Mouse (Mus musculus) kidney, embryonic 16.5 days (tissue): ENCODE results near the gene Ang. TPM values are rescaled to one million over a fixed set of nuclear protein-coding genes. Genes with fewer than 3 reads are reported as not detected.

Experiments
- ATAC-seq: fragments of 200-750 bp; cut with Nextera tagmentation; 2 replicates; pipeline ENCODE4 v1.8.0; 2017; ENCODE audit warnings: moderate TSS enrichment; ENCODE audit not compliant: low FRiP score, low TSS enrichment
- H3K27ac ChIP-seq: fragments of 300-500 bp; sonication (generic); 2 replicates; pipeline ENCODE4 v1.5.1; 2014; ENCODE audit warnings: low read length
- H3K27me3 ChIP-seq: fragments of 300-500 bp; sonication (generic); 2 replicates; pipeline ENCODE4 v1.6.1; 2014; ENCODE audit warnings: low read length, control low read depth, mixed read lengths; ENCODE audit not compliant: insufficient read depth
- H3K36me3 ChIP-seq: fragments of 300-500 bp; sonication (generic); 2 replicates; pipeline ENCODE4 v1.6.1; 2014; ENCODE audit warnings: low read length, control low read depth, mixed read lengths; ENCODE audit not compliant: insufficient read depth
- H3K4me1 ChIP-seq: fragments of 300-500 bp; sonication (generic); 2 replicates; pipeline ENCODE4 v1.6.1; 2014; ENCODE audit warnings: low read length, control low read depth, mixed read lengths; ENCODE audit not compliant: insufficient read depth
- H3K4me2 ChIP-seq: fragments of 300-500 bp; sonication (generic); replicated peaks from 2 replicates; pipeline ENCODE4 v1.6.1; 2014; ENCODE audit warnings: low read depth, low read length
- H3K4me3 ChIP-seq: fragments of 300-500 bp; sonication (generic); 2 replicates; pipeline ENCODE4 v1.5.1; 2014; ENCODE audit warnings: mild to moderate bottlenecking, low read length
- H3K9ac ChIP-seq: fragments of 300-500 bp; sonication (generic); replicated peaks from 2 replicates; pipeline ENCODE4 v1.6.1; 2014; ENCODE audit warnings: low read length
- H3K9me3 ChIP-seq: fragments of 300-500 bp; sonication (generic); 2 replicates; pipeline ENCODE4 v1.6.1; 2016; ENCODE audit warnings: low read length, control low read depth
- WGBS: fragments of 180-500 bp; shearing (Covaris S2); extraction: QIAGEN DNeasy Blood & Tissue Kit; methylation state at CpG from one replicate; pipeline ENCODE4 v1.1.7; 2014; 5-methylcytosine and 5-hydroxymethylcytosine counted together
- polyA plus RNA-seq: library from polyadenylated mRNA; unstranded; fragments of >200 nt; fragmentation: Nextera tagmentation; extraction: Ambion mirVana; gene quantifications from 2 replicates; pipeline ENCODE4 v1.2.1, GENCODE M21; 2015

Ang gene
- polyA plus RNA-seq, 1 experiment from 2014 or later, result 8.9 TPM

- peak within 1 kb of the TSS; percentile 23 for H3K4me2 ChIP-seq
- WGBS, result 18% methylated on average over 12 of the region's 12 CpGs
- peak within 1 kb of the TSS; percentile 23; the same call in 1 of the 2 replicates for H3K27ac ChIP-seq
Measured at GRCm38 (mm10) chr14:51113916-51114560, 23.1 kb downstream of the Ang start, which contains the start of gene Eddm3b. Gene Eddm3b, plus strand, starts transcription at chr14:51114426.

DNA sequence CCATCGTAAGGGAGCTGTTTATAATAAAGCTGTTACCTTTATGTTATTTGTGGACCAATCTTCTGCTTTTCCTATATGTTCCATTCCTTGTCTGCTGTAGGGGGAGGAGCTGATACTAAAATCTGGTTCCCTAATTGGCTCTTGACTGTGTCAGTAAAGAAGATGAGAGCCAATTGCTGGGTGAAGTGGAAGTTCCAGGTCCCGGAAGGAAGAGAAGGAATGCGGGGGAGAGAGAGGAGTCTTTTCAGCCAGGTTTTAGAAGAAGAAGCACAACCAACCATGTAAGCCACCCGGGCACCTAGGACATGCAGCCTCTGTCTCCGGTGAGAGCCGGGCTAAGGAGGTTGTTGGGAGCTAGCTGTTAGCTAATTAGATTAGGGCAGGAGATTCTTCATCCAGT lies 34.7 kb downstream of the Ang start:
- WGBS, result 71% methylated on average over 6 of the region's 6 CpGs
- H3K9ac ChIP-seq, result no peak overlapping the region
- H3K9me3 ChIP-seq, result 0 out of 2 replicates have a peak, but pooled peaks cover 4% of the 10 kb centered on the region
- no peak overlapping the region for H3K4me3 ChIP-seq
- H3K27ac ChIP-seq, result no peak overlapping the region
- H3K4me2 ChIP-seq, result no peak overlapping the region
- no peaks in the 10 kb centered on the region for H3K27me3 ChIP-seq
- no peaks in the 10 kb centered on the region for H3K4me1 ChIP-seq
- no peaks in the 10 kb centered on the region for H3K36me3 ChIP-seq
- no peak for ATAC-seq

More at GRCm38 (mm10) chr14:51113916-51114560, 23.1 kb downstream of the Ang start, which contains the start of gene Eddm3b:
- ATAC-seq, result peak; percentile 77; the same call in 1 of the 2 replicates
- no peaks in the 10 kb centered on the region for H3K36me3 ChIP-seq
- H3K9ac ChIP-seq, result no peak within 1 kb of the TSS
- no peaks in the 10 kb centered on the region for H3K27me3 ChIP-seq
- H3K9me3 ChIP-seq, result peaks cover 13% of the 10 kb centered on the region; the same call in 1 of the 2 replicates
- H3K4me1 ChIP-seq, result peaks cover 11% of the 10 kb centered on the region; the same call in 1 of the 2 replicates
- no peak within 1 kb of the TSS for H3K4me3 ChIP-seq

DNA sequence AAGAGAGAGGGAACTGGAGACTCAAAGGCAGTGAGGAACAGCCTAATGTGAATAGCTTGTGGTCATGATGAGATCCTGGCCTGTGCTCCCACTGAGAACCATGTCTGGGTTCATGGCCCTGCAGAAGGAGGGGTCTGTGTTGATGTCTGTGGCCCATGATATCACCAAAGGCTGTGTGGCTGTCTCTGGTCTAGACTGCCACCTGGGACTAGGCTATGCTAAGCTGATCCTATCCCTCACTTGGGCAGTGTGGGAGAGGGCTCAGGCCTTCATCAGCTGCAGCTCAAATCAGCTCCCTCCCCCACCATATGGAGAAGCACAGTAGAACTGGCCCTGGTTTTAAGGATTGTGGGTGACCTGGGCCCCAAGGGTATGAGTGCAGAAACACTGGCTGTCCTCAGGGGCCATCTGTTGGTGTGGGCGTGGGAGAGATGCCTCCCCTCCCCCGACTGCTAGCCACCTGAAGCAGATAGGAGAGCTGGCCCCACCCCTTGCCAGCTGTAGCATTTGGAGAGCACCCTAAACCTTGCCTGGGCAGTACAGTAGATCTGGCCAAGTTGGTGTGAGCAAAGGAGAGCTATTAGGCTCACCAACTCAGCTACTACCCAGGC lies 36.8 kb downstream of the Ang start:
- no peak overlapping the region for H3K27ac ChIP-seq
- WGBS, result 69% methylated on average over 2 of the region's 2 CpGs

DNA sequence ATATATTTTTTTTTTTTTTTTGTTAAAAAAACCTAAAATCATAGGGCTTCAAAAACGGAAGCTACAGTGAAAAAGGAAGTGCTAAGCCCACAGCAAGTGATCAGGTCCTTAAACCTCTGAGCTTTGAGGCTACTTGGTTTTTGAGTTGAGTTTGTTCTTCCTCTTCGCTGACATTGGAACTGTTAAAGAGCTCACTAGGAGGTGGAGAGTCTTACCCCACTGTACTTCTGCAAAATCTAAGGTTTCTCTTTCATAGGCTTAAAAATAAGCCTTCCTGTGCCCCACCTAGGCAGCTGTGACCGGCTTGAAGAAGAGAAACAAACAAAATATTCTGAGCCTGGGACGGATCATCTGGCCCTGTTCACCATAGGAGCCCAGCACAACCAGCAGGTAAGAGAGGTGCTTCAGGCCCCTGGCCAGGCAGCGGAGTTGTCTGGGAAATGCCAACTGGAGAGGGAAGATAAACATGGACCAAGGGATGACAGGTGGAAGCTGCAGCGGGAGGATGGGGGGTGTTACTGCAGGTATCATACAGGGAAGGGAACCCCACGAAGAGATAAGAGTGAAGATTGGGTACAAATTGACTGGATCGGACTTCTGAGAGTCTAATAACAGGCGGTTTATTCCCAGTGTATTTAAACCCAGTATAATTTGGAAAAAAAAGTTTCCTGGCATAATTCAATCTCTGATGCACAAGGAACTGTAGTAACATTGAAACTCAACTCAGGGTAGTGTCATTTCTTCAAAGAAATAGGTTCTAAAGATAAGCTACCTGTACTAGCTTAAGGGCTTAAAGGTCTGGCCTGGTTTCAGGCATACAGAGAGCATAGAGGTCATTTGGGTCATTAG lies 38.0 kb downstream of the Ang start:
- H3K4me2 ChIP-seq, result no peak overlapping the region
- no peaks in the 10 kb centered on the region for H3K4me1 ChIP-seq
- no peak overlapping the region for H3K4me3 ChIP-seq
- H3K36me3 ChIP-seq, result no peaks in the 10 kb centered on the region
- no peak overlapping the region for H3K9ac ChIP-seq
- no peaks in the 10 kb centered on the region for H3K27me3 ChIP-seq
- WGBS, result 82% methylated on average over 9 of the region's 9 CpGs
- ATAC-seq, result no peak
- H3K9me3 ChIP-seq, result 0 out of 2 replicates have a peak, but pooled peaks cover 4% of the 10 kb centered on the region
- H3K27ac ChIP-seq, result no peak overlapping the region

More for the DNA sequence above, 36.8 kb downstream of the Ang start:
- no peaks in the 10 kb centered on the region for H3K4me1 ChIP-seq
- H3K36me3 ChIP-seq, result no peaks in the 10 kb centered on the region
- H3K4me3 ChIP-seq, result no peak overlapping the region
- H3K4me2 ChIP-seq, result no peak overlapping the region
- 0 out of 2 replicates have a peak, but pooled peaks cover 4% of the 10 kb centered on the region for H3K9me3 ChIP-seq
- no peaks in the 10 kb centered on the region for H3K27me3 ChIP-seq
- H3K9ac ChIP-seq, result no peak overlapping the region
- no peak for ATAC-seq

GRCm38 (mm10) chr14:51129624-51129975 lies 38.6 kb downstream of the Ang start:
- Histone ChIP-seq H3K4me3 (no peak overlapping the region), H3K36me3 (no peaks in the 10 kb centered on the region), H3K4me2 (no peak overlapping the region), H3K4me1 (no peaks in the 10 kb centered on the region), H3K9me3 (0 out of 2 replicates have a peak, but pooled peaks cover 4% of the 10 kb centered on the region), H3K9ac (no peak overlapping the region), H3K27ac (no peak overlapping the region), H3K27me3 (no peaks in the 10 kb centered on the region)
- ATAC-seq, result no peak
- 68% methylated on average over 4 of the region's 4 CpGs for WGBS

GRCm38 (mm10) chr14:51130315-51130940 lies 39.5 kb downstream of the Ang start:
- H3K4me2 ChIP-seq, result no peak overlapping the region
- H3K4me3 ChIP-seq, result no peak overlapping the region
- no peaks in the 10 kb centered on the region for H3K27me3 ChIP-seq
- H3K27ac ChIP-seq, result no peak overlapping the region
- no peaks in the 10 kb centered on the region for H3K36me3 ChIP-seq
- H3K9me3 ChIP-seq, result 0 out of 2 replicates have a peak, but pooled peaks cover 4% of the 10 kb centered on the region
- no peak for ATAC-seq
- H3K4me1 ChIP-seq, result no peaks in the 10 kb centered on the region
- WGBS, result 85% methylated on average over 9 of the region's 9 CpGs
- H3K9ac ChIP-seq, result no peak overlapping the region

DNA sequence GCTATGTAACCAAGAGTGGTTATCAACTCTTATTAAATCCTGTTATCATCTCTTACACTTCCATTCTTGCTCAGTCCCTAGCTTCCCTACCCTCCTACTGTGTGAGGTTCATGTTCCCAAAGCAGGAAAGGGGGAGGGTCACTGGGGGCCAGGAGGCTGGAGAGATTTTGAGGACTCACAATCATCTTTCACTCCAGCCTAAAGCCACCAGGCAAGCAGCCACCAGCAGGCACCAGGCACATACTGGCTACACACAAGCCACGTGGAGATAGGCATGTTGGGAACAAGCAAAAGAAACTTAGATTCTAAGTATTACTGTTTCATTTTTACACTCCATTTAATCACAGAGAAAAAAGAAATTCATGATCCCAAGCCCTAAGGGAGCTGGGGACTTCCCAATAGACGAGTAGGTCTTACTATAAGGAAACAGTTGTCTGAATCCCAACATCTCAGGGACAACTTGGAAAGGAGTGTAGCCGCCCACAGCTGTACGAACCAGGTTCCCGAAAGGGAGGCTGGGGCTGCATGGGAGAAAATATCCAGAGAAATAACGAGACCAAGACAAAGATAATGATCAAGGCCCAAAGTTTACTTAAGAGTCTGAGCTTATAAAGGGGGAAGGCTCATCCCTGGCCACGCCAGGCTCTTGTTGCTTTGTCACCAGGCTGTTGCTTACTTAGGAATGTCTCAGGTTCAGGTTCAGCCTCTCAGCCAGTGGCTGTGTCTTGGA lies 40.3 kb downstream of the Ang start:
- Histone ChIP-seq H3K4me2 (no peak overlapping the region), H3K9ac (no peak overlapping the region), H3K9me3 (no peaks in the 10 kb centered on the region), H3K4me3 (no peak overlapping the region), H3K27me3 (no peaks in the 10 kb centered on the region), H3K27ac (no peak overlapping the region), H3K36me3 (no peaks in the 10 kb centered on the region), H3K4me1 (no peaks in the 10 kb centered on the region)
- ATAC-seq, result no peak
- 72% methylated on average over 7 of the region's 7 CpGs for WGBS

DNA sequence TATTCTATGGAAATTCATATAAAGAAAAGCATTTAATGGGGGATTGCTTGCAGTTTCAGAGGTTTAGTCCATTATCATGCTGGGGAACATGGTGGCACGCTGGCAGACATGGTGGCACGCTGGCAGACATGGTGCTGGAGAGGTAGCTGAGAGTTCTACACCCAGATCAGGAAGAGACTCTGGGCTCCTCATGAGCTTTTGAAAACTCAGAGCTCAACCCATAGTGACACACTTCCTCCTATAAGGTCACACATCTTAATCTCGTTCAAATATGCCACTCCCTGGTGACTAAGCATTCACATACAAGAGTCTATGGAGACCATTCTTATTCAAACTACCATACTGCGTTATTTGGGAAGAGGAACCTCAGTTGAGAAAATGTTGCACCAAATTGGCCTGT lies 41.4 kb downstream of the Ang start:
- Histone ChIP-seq H3K9me3 (no peaks in the 10 kb centered on the region), H3K36me3 (no peaks in the 10 kb centered on the region), H3K4me1 (no peaks in the 10 kb centered on the region), H3K4me2 (no peak overlapping the region), H3K9ac (no peak overlapping the region), H3K27me3 (no peaks in the 10 kb centered on the region), H3K27ac (no peak overlapping the region), H3K4me3 (no peak overlapping the region)
- WGBS, result 93% methylated on average over 4 of the region's 4 CpGs
- no peak for ATAC-seq

DNA sequence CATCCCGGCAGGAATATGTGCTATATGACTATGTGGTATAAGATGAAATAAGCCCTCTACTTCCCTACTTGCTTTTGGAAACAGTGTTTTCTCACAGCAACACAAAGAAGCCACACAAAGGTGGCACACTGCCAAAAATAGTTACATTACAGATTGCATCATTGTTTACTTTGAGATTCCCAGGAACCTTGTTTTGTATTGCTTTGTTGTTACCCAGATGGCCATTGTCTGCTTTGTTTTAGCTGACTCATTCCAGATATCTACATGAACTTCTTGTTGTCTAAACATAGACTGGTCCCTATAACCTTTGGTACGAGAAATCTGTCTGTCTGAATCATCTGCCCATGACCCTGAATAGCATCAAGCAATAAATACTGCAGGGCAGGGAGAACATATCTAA lies 49.4 kb downstream of the Ang start:
- 76% methylated on average over 2 of the region's 2 CpGs for WGBS
- H3K27ac ChIP-seq, result no peak overlapping the region
- no peaks in the 10 kb centered on the region for H3K36me3 ChIP-seq
- H3K4me1 ChIP-seq, result no peaks in the 10 kb centered on the region
- no peak overlapping the region for H3K4me2 ChIP-seq
- H3K9ac ChIP-seq, result no peak overlapping the region
- no peaks in the 10 kb centered on the region for H3K27me3 ChIP-seq
- no peak overlapping the region for H3K4me3 ChIP-seq
- ATAC-seq, result no peak
- no peaks in the 10 kb centered on the region for H3K9me3 ChIP-seq
